Mouse (Mus musculus) MEL (cell line): ENCODE results near the gene Atpaf1.

Source experiments
- CTCF ChIP-seq, 3 experiments: IDR thresholded peaks in 2 of 3; conservative IDR thresholded peaks in 1 of 3; 2 replicates each; pipeline ENCODE4 v1.5.1; 2011 to 2012; ENCODE audit warnings: low read length in 3 of 3, low read depth in 2 of 3, mild to moderate bottlenecking in 2 of 3, improper control_type of control experiment in 1 of 3, inconsistent platforms in 1 of 3, mixed read lengths in 1 of 3, moderate library complexity in 1 of 3; ENCODE audit not compliant: control insufficient read depth in 1 of 3, insufficient read depth in 1 of 3, poor library complexity in 1 of 3, severe bottlenecking in 1 of 3
- HCFC1 ChIP-seq: IDR thresholded peaks from 2 replicates; pipeline ENCODE4 v1.6.1; 2012; ENCODE audit warnings: low read depth, mild to moderate bottlenecking, inconsistent platforms, low read length, improper control_type of control experiment, moderate library complexity
- MYB ChIP-seq: IDR thresholded peaks from 2 replicates; pipeline ENCODE4 v1.6.1; 2011; ENCODE audit warnings: mild to moderate bottlenecking, low read depth, low read length, improper control_type of control experiment
- NRF1 ChIP-seq: IDR thresholded peaks from 2 replicates; pipeline ENCODE4 v1.6.1; 2014; ENCODE audit warnings: low read depth, mild to moderate bottlenecking, inconsistent platforms, low read length, improper control_type of control experiment, moderate library complexity; ENCODE audit not compliant: poor library complexity, insufficient read depth, severe bottlenecking
- POLR2AphosphoS5 ChIP-seq: IDR thresholded peaks from 2 replicates; pipeline ENCODE4 v1.6.1; 2012; ENCODE audit warnings: low read depth, borderline replicate concordance, mild to moderate bottlenecking, inconsistent platforms, low read length, moderate library complexity, mixed read lengths
- TBP ChIP-seq: IDR thresholded peaks from 2 replicates; pipeline ENCODE4 v1.8.0; 2011; ENCODE audit warnings: low read depth, low read length, improper control_type of control experiment
- USF1 ChIP-seq: IDR thresholded peaks from 2 replicates; pipeline ENCODE4 v1.6.1; 2014; ENCODE audit warnings: low read depth, mild to moderate bottlenecking, inconsistent platforms, low read length, improper control_type of control experiment, moderate library complexity

DNA sequence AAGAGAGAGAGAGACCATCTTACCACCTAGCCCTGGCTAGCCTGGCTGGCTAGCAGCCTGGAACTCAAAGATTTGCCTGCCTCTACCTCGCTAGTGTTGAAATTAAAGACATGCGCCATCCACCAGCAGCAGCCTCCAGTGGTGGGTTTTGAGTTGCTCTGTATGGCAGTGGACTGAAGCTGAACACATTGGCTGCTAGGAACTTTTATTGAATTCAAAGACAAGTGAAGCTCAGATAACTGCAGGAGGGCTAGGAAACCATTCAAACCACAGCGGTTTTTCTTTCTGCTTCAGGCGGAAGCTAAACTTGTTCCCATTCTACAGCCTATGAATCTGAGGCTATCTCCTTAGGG lies 42.9 kb downstream of the Atpaf1 start:
- no peak for TF ChIP-seq CTCF (IDR thresholded peaks at IDR 0.05 in 2 of 3, conservative IDR thresholded peaks at IDR 0.05 in 1 of 3; ENCODE audit: control insufficient read depth in 1 of 3, insufficient read depth in 1 of 3, low read depth in 2 of 3, low read length in 3 of 3, poor library complexity in 1 of 3, severe bottlenecking in 1 of 3)
- TF ChIP-seq HCFC1, result no peak
- TF ChIP-seq NRF1, result no peak
- no peak for TF ChIP-seq MYB
- TF ChIP-seq TBP, result peak; percentile 32; the same call in 1 of the 2 replicates
- no peak for TF ChIP-seq USF1
- no peak for TF ChIP-seq POLR2AphosphoS5
